Mouse (Mus musculus) heart, adult 2 months (tissue): ENCODE data around the gene Lypd6b.

Experiments used
- CTCF ChIP-seq: fragments of 200-600 bp; IDR thresholded peaks from 2 replicates; pipeline ENCODE4 v1.8.1; 2022; ENCODE audit warnings: antibody characterized with exemption, mild to moderate bottlenecking, moderate library complexity
- EP300 ChIP-seq: fragments of 200-500 bp; IDR thresholded peaks from 2 replicates; pipeline ENCODE4 v1.6.1; 2011; ENCODE audit warnings: low read depth, low read length, control low read depth; ENCODE audit not compliant: insufficient read depth
- POLR2A ChIP-seq: fragments of 200-500 bp; IDR thresholded peaks from 2 replicates; pipeline ENCODE4 v1.6.1; 2011; ENCODE audit warnings: mild to moderate bottlenecking, low read depth, low read length, control low read depth; ENCODE audit not compliant: insufficient read depth

DNA sequence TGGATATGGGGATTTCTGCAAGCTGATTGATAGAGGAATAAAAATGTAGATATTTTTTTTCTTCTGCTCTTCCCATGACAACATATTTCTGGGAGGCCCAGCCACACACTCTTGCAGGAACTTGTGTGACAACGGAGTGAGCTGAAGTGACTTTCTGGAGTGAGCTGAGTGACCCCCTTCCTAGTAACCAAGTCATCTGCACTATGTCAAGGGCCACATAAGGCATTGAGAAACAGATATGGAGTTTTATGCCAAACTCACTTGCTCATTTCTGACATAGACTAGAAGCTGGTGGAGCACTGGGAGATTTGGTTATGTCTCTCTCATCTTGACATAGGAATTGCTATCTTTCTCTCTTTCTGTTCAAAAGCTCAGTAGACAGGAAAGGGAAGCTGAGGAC lies 62.3 kb downstream of the Lypd6b start:
- TF ChIP-seq CTCF (no peak), POLR2A (no peak), EP300 (no peak)
